Mouse (Mus musculus) spleen, adult 2 months (tissue): ENCODE data around the gene Adcyap1r1. TPM values are rescaled to one million over a fixed set of nuclear protein-coding genes. Genes with fewer than 3 reads are reported as not detected.

Experiments used
- DNase-seq, 2 experiments: peaks; one replicate each; pipeline versions ENCODE4 v3.0.0 to v3.0.0-alpha.2; 2012 to 2021; ENCODE audit warnings: low spot score in 2 of 2, low read depth in 1 of 2
- H3K27ac ChIP-seq: fragments of 200-500 bp; 2 replicates; pipeline ENCODE4 v1.5.1; 2012; ENCODE audit warnings: low read length, inconsistent platforms; ENCODE audit not compliant: insufficient read depth
- H3K27me3 ChIP-seq: fragments of 200-500 bp; 2 replicates; pipeline ENCODE4 v1.6.1; 2012; ENCODE audit warnings: mild to moderate bottlenecking, moderate library complexity, low read length, inconsistent platforms; ENCODE audit not compliant: control insufficient read depth, insufficient read depth
- H3K36me3 ChIP-seq: fragments of 200-500 bp; 2 replicates; pipeline ENCODE4 v1.6.1; 2012; ENCODE audit warnings: mild to moderate bottlenecking, low read length, inconsistent platforms; ENCODE audit not compliant: control insufficient read depth, insufficient read depth
- H3K4me1 ChIP-seq: fragments of 200-500 bp; 2 replicates; pipeline ENCODE4 v1.6.1; 2011; ENCODE audit warnings: inconsistent platforms; ENCODE audit not compliant: control insufficient read depth, insufficient read depth, insufficient read length
- H3K4me3 ChIP-seq: fragments of 200-500 bp; 2 replicates; pipeline ENCODE4 v1.5.1; 2011; ENCODE audit warnings: mild to moderate bottlenecking, inconsistent platforms; ENCODE audit not compliant: insufficient read depth, insufficient read length; ENCODE audit errors: extremely low read depth
- CTCF ChIP-seq: fragments of 200-500 bp; IDR thresholded peaks from 2 replicates; pipeline ENCODE4 v1.5.1; 2011; ENCODE audit warnings: mild to moderate bottlenecking, inconsistent platforms; ENCODE audit not compliant: insufficient read depth, insufficient read length, insufficient replicate concordance; ENCODE audit errors: extremely low read depth
- POLR2A ChIP-seq: fragments of 200-500 bp; IDR thresholded peaks from 2 replicates; pipeline ENCODE4 v1.6.1; 2011; ENCODE audit warnings: low read depth, low read length, inconsistent platforms
- WGBS: fragments of 180-500 bp; shearing (Covaris S2); methylation state at CpG from one replicate; pipeline ENCODE4 v1.1.7; 2018; 5-methylcytosine and 5-hydroxymethylcytosine counted together
- polyA plus RNA-seq: library from polyadenylated mRNA; depleted of rRNA; stranded (reverse); fragments of >200 nt; gene quantifications from 2 replicates; pipeline ENCODE4 v1.2.3, GENCODE M21; 2012; rRNA removed

Adcyap1r1 gene
- polyA plus RNA-seq: 0.06 and 0.11 TPM in 2 replicates

GRCm38 (mm10) chr6:55451771-55452371 is at the start of gene Adcyap1r1:
Adcyap1r1 (plus strand) TSS chr6:55451978.
- TF ChIP-seq POLR2A (no peak), CTCF (no peak)
- DNase-seq: no peak
- Histone ChIP-seq H3K27ac (no peak within 1 kb of the TSS), H3K27me3 (no peaks in the 10 kb centered on the region), H3K4me3 (no peak within 1 kb of the TSS), H3K4me1 (no peaks in the 10 kb centered on the region), H3K36me3 (no peaks in the 10 kb centered on the region)
- WGBS: 4% methylated on average over 58 of the region's 58 CpGs

- H3K36me3 ChIP-seq: no peaks in the 10 kb centered on the region
- TF ChIP-seq POLR2A (no peak), CTCF (no peak)
- 55% methylated on average over 9 of the region's 9 CpGs for WGBS
- no peaks in the 10 kb centered on the region for H3K4me1 ChIP-seq
- no peak for DNase-seq
- no peak overlapping the region for H3K4me3 ChIP-seq
- no peak overlapping the region for H3K27ac ChIP-seq
- H3K27me3 ChIP-seq: no peaks in the 10 kb centered on the region
Observed at GRCm38 (mm10) chr6:55402041-55402776, 49.6 kb upstream of the Adcyap1r1 start.

- TF ChIP-seq POLR2A: no peak
- no peak for TF ChIP-seq CTCF
Observed at GRCm38 (mm10) chr6:55403411-55404309, 48.1 kb upstream of the Adcyap1r1 start.

GRCm38 (mm10) chr6:55404421-55404990 is 47.3 kb upstream of the Adcyap1r1 start:
- no peaks in the 10 kb centered on the region for H3K36me3 ChIP-seq
- H3K4me3 ChIP-seq: no peak overlapping the region
- TF ChIP-seq CTCF: no peak
- no peak for TF ChIP-seq POLR2A
- no peak overlapping the region for H3K27ac ChIP-seq
- H3K27me3 ChIP-seq: no peaks in the 10 kb centered on the region
- no peak for DNase-seq
- 78% methylated on average over 5 of the region's 5 CpGs for WGBS
- no peaks in the 10 kb centered on the region for H3K4me1 ChIP-seq

More at GRCm38 (mm10) chr6:55403411-55404309, 48.1 kb upstream of the Adcyap1r1 start:
- no peaks in the 10 kb centered on the region for H3K36me3 ChIP-seq
- no peaks in the 10 kb centered on the region for H3K4me1 ChIP-seq
- H3K4me3 ChIP-seq: no peak overlapping the region
- 84% methylated on average over 9 of the region's 9 CpGs for WGBS
- H3K27me3 ChIP-seq: no peaks in the 10 kb centered on the region
- DNase-seq: no peak
- no peak overlapping the region for H3K27ac ChIP-seq

DNA sequence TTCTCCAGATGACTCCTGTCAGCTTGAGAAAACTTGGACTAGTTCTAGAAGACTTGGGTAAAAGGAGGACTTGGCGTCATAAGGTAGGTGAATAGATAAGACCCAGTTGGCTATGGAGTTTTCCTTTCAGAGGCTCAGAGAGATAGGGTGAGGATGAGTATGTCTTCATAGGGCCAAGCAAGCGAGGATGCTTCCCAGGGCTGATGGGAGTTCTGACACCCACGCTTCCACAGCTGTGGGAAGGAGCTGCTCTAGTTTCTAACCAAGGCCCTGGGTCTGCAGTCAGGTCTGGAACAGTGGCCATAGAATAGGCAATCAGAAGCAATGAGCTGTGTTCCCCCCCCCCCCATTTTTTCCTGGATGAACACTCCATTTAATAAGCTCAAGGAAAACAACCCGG is 44.4 kb upstream of the Adcyap1r1 start:
- Histone ChIP-seq H3K4me1 (no peaks in the 10 kb centered on the region), H3K4me3 (no peak overlapping the region), H3K27ac (no peak overlapping the region), H3K36me3 (no peaks in the 10 kb centered on the region), H3K27me3 (no peaks in the 10 kb centered on the region)
- DNase-seq: no peak
- TF ChIP-seq CTCF (no peak), POLR2A (no peak)
- 86% methylated on average over 4 of the region's 4 CpGs for WGBS

DNA sequence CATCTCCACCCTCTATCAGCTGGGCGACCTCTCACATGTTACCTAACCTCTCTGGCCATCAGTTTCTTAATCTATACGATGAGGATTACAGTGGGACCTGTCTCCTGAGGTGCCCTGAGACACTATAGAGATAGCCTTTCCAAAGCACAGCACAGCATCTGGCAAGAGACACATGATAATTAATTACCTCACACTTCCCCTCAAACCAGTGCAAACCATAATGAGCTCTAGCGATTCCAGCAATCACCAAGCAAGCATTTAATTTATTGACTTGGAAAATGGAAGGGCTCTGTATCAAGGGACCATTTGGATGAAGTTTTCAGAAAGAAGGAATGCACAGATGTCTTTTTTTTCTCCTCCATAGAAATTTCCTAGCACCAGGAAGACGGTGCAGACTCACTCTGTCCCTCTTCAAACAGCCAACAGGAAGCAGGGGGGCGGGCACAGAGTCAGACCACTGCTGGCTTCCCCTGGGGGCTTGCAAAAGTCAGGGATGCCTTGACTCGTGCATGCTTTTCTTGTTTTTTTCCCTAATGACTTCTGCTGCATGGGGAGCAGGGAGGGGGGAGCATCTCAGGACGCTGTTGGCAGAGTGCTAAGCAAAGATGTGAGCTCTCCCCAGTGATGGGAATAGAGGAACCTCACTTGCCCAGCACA is 41.5 kb upstream of the Adcyap1r1 start:
- Histone ChIP-seq H3K4me1 (no peaks in the 10 kb centered on the region), H3K27me3 (no peaks in the 10 kb centered on the region), H3K4me3 (no peak overlapping the region), H3K36me3 (no peaks in the 10 kb centered on the region), H3K27ac (no peak overlapping the region)
- WGBS: 28% methylated on average over 7 of the region's 7 CpGs
- TF ChIP-seq CTCF (no peak), POLR2A (no peak)
- no peak for DNase-seq
